Mouse (Mus musculus): ENCODE results near the gene Fbxl17. TPM values are rescaled to one million over a fixed set of nuclear protein-coding genes. Genes with fewer than 3 reads are reported as not detected.

Fbxl17 gene
- polyA plus RNA-seq, 1 experiment = 9.3 TPM

DNA sequence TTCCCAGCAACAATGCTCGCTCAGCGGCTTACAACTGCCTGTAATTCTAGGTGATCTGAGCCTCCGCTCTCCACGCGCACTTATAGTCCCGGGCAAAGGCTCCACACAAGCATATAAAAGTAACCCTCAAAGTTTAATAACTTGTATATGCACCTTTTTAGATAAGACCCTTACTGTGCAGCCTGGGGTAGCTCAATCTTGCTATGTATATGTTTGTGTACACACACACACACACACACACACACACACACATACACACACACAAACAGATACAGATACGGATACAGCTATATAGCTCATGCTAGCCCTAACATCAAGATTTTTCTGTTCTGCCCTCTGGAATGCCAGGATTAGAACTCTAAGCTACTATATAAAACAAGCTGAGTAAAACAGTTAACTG lies 342.8 kb downstream of the Fbxl17 start:
- Histone ChIP-seq H3K27me3 (ENCODE audit: control insufficient read depth, insufficient read depth, insufficient read length) (no peaks in the 10 kb centered on the region), H3K4me3 (no peak overlapping the region), H3K79me2 (ENCODE audit: control insufficient read depth, insufficient read depth) (no peaks in the 10 kb centered on the region), H3K36me3 (ENCODE audit: control insufficient read depth, insufficient read depth) (no peaks in the 10 kb centered on the region), H3ac (ENCODE audit: control insufficient read depth, insufficient read length) (no peak overlapping the region), H3K4me2 (ENCODE audit: low read depth) (no peak overlapping the region)
- no peak for TF ChIP-seq SRF (IDR thresholded peaks at IDR 0.05; ENCODE audit: control insufficient read depth, insufficient read length, low read depth)
- TF ChIP-seq MAX (IDR thresholded peaks at IDR 0.05; ENCODE audit: low read depth) = no peak
- TF ChIP-seq MYOG (IDR thresholded peaks at IDR 0.05; ENCODE audit: control insufficient read depth in 1 of 3, insufficient read depth in 1 of 3, insufficient read length in 2 of 3, low read depth in 2 of 3) = no peak
- TF ChIP-seq CEBPB (IDR thresholded peaks at IDR 0.05; ENCODE audit: insufficient read depth, poor library complexity, severe bottlenecking) = no peak
- TF ChIP-seq POLR2A (IDR thresholded peaks at IDR 0.05; ENCODE audit: insufficient read length, low read depth) = no peak
- no peak for TF ChIP-seq TCF12 (IDR thresholded peaks at IDR 0.05; ENCODE audit: insufficient read depth, poor library complexity, severe bottlenecking)
- TF ChIP-seq E2F4 (IDR thresholded peaks at IDR 0.05; ENCODE audit: insufficient read depth) = no peak
- no peak for TF ChIP-seq REST (IDR thresholded peaks at IDR 0.05; ENCODE audit: insufficient read depth, insufficient read length)

DNA sequence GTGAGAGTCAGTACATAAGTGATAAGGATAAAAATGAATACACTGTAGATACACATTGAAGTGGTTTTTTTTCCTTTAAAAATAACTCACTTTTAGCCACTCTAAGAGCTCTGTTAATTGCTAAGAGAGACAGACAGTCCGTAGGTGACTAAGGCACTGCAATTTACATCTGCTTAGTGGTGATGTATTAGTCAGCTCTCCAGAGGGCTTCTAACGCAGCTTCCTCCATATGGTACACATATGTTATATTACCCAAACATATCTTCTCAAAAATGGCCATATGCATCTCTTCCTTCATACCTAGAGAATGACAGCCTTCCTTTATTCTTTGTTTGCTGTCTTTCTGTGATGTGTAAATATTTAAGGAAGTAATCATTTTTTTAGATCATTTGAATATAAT lies 353.3 kb downstream of the Fbxl17 start:
- Histone ChIP-seq H3K27me3 (ENCODE audit: control insufficient read depth, insufficient read depth, insufficient read length) (no peaks in the 10 kb centered on the region), H3K79me2 (ENCODE audit: control insufficient read depth, insufficient read depth) (no peaks in the 10 kb centered on the region), H3K36me3 (ENCODE audit: control insufficient read depth, insufficient read depth) (no peaks in the 10 kb centered on the region), H3ac (ENCODE audit: control insufficient read depth, insufficient read length) (no peak overlapping the region), H3K4me2 (ENCODE audit: low read depth) (no peak overlapping the region), H3K4me3 (no peak overlapping the region)
- TF ChIP-seq E2F4 (IDR thresholded peaks at IDR 0.05; ENCODE audit: insufficient read depth) (no peak), POLR2A (IDR thresholded peaks at IDR 0.05; ENCODE audit: insufficient read length, low read depth) (no peak), CEBPB (IDR thresholded peaks at IDR 0.05; ENCODE audit: insufficient read depth, poor library complexity, severe bottlenecking) (no peak), REST (IDR thresholded peaks at IDR 0.05; ENCODE audit: insufficient read depth, insufficient read length) (no peak), MAX (IDR thresholded peaks at IDR 0.05; ENCODE audit: low read depth) (no peak), USF1 (IDR thresholded peaks at IDR 0.05; ENCODE audit: low read depth) (no peak), MYOG (IDR thresholded peaks at IDR 0.05; ENCODE audit: control insufficient read depth in 1 of 3, insufficient read depth in 1 of 3, insufficient read length in 2 of 3, low read depth in 2 of 3) (no peak), MYOD1 (IDR thresholded peaks at IDR 0.05; ENCODE audit: control insufficient read depth in 1 of 3, insufficient read length in 2 of 3, low read depth in 2 of 3) (no peak), TCF3 (IDR thresholded peaks at IDR 0.05; ENCODE audit: insufficient read length, low read depth) (no peak), SRF (IDR thresholded peaks at IDR 0.05; ENCODE audit: control insufficient read depth, insufficient read length, low read depth) (no peak), TCF12 (IDR thresholded peaks at IDR 0.05; ENCODE audit: insufficient read depth, poor library complexity, severe bottlenecking) (no peak), POLR2AphosphoS2 (IDR thresholded peaks at IDR 0.05; ENCODE audit: insufficient read length, low read depth) (no peak)

DNA sequence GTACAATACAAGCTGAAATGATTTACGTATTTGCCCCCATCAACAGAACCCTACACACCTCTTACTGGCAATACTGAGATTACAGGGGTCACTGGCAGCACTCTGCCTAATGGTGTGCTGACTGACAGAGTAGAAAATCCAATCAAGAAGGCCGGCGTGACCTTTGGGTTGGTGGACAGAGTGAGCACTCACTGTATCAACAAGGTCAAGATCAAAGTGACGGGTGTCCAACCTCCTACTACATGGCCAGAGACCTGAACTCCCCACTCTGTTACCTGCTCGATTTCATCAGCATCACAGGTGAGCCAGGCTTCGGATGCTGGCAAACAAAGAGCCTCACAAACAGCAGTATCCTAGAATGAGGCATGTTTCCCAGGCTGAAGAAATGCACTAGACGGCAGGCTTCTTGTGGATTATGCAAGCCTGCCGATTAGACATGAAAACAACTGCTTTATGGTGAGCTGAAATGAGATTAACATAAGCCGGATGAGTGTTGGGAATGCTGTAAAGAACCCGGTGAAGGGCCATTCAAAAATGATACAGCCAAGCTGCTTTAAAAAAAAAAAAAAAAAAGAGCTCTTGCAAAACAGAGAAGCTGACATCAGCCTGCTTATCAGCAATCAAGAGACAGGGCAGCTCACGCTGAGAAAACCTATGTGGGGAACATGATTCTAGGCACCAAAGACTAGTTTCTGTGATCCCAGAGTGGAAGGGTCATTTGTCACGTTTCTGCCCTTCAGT lies 353.9 kb downstream of the Fbxl17 start:
- H3K36me3 ChIP-seq (ENCODE audit: control insufficient read depth, insufficient read depth) = no peaks in the 10 kb centered on the region
- H3ac ChIP-seq (ENCODE audit: control insufficient read depth, insufficient read length) = no peak overlapping the region
- TF ChIP-seq TCF3 (IDR thresholded peaks at IDR 0.05; ENCODE audit: insufficient read length, low read depth) = no peak
- TF ChIP-seq E2F4 (IDR thresholded peaks at IDR 0.05; ENCODE audit: insufficient read depth) = no peak
- no peak for TF ChIP-seq MYOG (IDR thresholded peaks at IDR 0.05; ENCODE audit: control insufficient read depth in 1 of 3, insufficient read depth in 1 of 3, insufficient read length in 2 of 3, low read depth in 2 of 3)
- no peak for TF ChIP-seq POLR2A (IDR thresholded peaks at IDR 0.05; ENCODE audit: insufficient read length, low read depth)
- TF ChIP-seq SRF (IDR thresholded peaks at IDR 0.05; ENCODE audit: control insufficient read depth, insufficient read length, low read depth) = no peak
- TF ChIP-seq REST (IDR thresholded peaks at IDR 0.05; ENCODE audit: insufficient read depth, insufficient read length) = no peak
- TF ChIP-seq MYOD1 (IDR thresholded peaks at IDR 0.05; ENCODE audit: control insufficient read depth in 1 of 3, insufficient read length in 2 of 3, low read depth in 2 of 3) = no peak
- no peak for TF ChIP-seq MAX (IDR thresholded peaks at IDR 0.05; ENCODE audit: low read depth)
- TF ChIP-seq TCF12 (IDR thresholded peaks at IDR 0.05; ENCODE audit: insufficient read depth, poor library complexity, severe bottlenecking) = no peak
- no peak for TF ChIP-seq USF1 (IDR thresholded peaks at IDR 0.05; ENCODE audit: low read depth)
- TF ChIP-seq POLR2AphosphoS2 (IDR thresholded peaks at IDR 0.05; ENCODE audit: insufficient read length, low read depth) = no peak
- TF ChIP-seq CEBPB (IDR thresholded peaks at IDR 0.05; ENCODE audit: insufficient read depth, poor library complexity, severe bottlenecking) = no peak
- H3K27me3 ChIP-seq (ENCODE audit: control insufficient read depth, insufficient read depth, insufficient read length) = no peaks in the 10 kb centered on the region
- H3K79me2 ChIP-seq (ENCODE audit: control insufficient read depth, insufficient read depth) = no peaks in the 10 kb centered on the region
- no peak overlapping the region for H3K4me3 ChIP-seq
- H3K4me2 ChIP-seq (ENCODE audit: low read depth) = no peak overlapping the region

DNA sequence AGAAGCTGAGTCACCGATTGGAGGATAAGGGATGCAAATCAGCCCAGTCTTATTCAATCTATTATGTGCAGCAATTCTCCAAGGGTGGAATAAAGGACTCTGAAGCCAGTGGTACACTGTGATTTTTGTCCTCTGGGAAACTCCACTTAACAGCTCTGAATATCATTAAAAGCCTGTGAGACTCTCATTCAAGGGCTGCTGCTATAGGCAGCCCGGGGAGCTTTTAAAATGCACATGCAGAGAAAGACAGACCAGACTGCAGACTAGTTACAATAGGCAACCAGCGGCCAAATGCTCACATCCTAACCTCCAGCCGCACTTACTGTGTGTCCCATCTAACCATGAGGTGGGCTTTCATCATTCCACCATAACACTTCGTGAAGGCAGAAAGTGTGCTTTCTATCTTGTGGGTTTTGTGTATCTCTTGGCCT lies 354.5 kb downstream of the Fbxl17 start:
- no peak overlapping the region for H3K4me3 ChIP-seq
- no peak overlapping the region for H3K4me2 ChIP-seq (ENCODE audit: low read depth)
- H3K36me3 ChIP-seq (ENCODE audit: control insufficient read depth, insufficient read depth) = no peaks in the 10 kb centered on the region
- no peak for TF ChIP-seq MYOD1 (IDR thresholded peaks at IDR 0.05; ENCODE audit: control insufficient read depth in 1 of 3, insufficient read length in 2 of 3, low read depth in 2 of 3)
- no peak for TF ChIP-seq POLR2A (IDR thresholded peaks at IDR 0.05; ENCODE audit: insufficient read length, low read depth)
- TF ChIP-seq SRF (IDR thresholded peaks at IDR 0.05; ENCODE audit: control insufficient read depth, insufficient read length, low read depth) = no peak
- TF ChIP-seq REST (IDR thresholded peaks at IDR 0.05; ENCODE audit: insufficient read depth, insufficient read length) = no peak
- no peak for TF ChIP-seq MYOG (IDR thresholded peaks at IDR 0.05; ENCODE audit: control insufficient read depth in 1 of 3, insufficient read depth in 1 of 3, insufficient read length in 2 of 3, low read depth in 2 of 3)
- no peak for TF ChIP-seq USF1 (IDR thresholded peaks at IDR 0.05; ENCODE audit: low read depth)
- no peak for TF ChIP-seq TCF3 (IDR thresholded peaks at IDR 0.05; ENCODE audit: insufficient read length, low read depth)
- TF ChIP-seq TCF12 (IDR thresholded peaks at IDR 0.05; ENCODE audit: insufficient read depth, poor library complexity, severe bottlenecking) = no peak
- no peak for TF ChIP-seq POLR2AphosphoS2 (IDR thresholded peaks at IDR 0.05; ENCODE audit: insufficient read length, low read depth)
- TF ChIP-seq E2F4 (IDR thresholded peaks at IDR 0.05; ENCODE audit: insufficient read depth) = no peak
- TF ChIP-seq MAX (IDR thresholded peaks at IDR 0.05; ENCODE audit: low read depth) = no peak
- TF ChIP-seq CEBPB (IDR thresholded peaks at IDR 0.05; ENCODE audit: insufficient read depth, poor library complexity, severe bottlenecking) = no peak
- no peak overlapping the region for H3ac ChIP-seq (ENCODE audit: control insufficient read depth, insufficient read length)
- H3K27me3 ChIP-seq (ENCODE audit: control insufficient read depth, insufficient read depth, insufficient read length) = no peaks in the 10 kb centered on the region
- H3K79me2 ChIP-seq (ENCODE audit: control insufficient read depth, insufficient read depth) = no peaks in the 10 kb centered on the region

Measured in myocyte (in vitro differentiated cells).